Mouse (Mus musculus): ENCODE measurements at regions not wholly inside any gene's neighbourhood (a gene's known extent, or its start where the extent isn't known, plus 50 kb on each side); places are given as distances from the start of the nearest gene placed in this dataset.
"Not testable (repeated sequence)": the region's sequence is repeated elsewhere in the genome, so short reads cannot be mapped to it uniquely, and the experiment has no call there.

GRCm38 (mm10) chr9:72166084-72166483 lies 54.4 kb upstream of the Tcf12 start:
- DNase-seq (ENCODE audit: extremely low read depth, insufficient read length, low spot score), result no peak

GRCm38 (mm10) chr9:72166611-72167010 lies 54.9 kb upstream of the Tcf12 start:
- no peak for DNase-seq (ENCODE audit: extremely low read depth, insufficient read length, low spot score)

- no peak for DNase-seq (ENCODE audit: extremely low read depth, insufficient read length, low spot score)
Measured at GRCm38 (mm10) chr9:72169231-72169630, 57.6 kb upstream of the Tcf12 start.

GRCm38 (mm10) chr9:72169728-72170188 lies 58.1 kb upstream of the Tcf12 start:
- no peak for DNase-seq (ENCODE audit: extremely low read depth, insufficient read length, low spot score)

- DNase-seq (ENCODE audit: extremely low read depth, insufficient read length, low spot score), result no peak
Measured at GRCm38 (mm10) chr9:72170235-72170634, 58.6 kb upstream of the Tcf12 start.

- no peak for DNase-seq (ENCODE audit: extremely low read depth, insufficient read length, low spot score)
Measured at GRCm38 (mm10) chr9:72172331-72172730, 60.7 kb upstream of the Tcf12 start.

GRCm38 (mm10) chr9:72180972-72181371 lies 69.3 kb upstream of the Tcf12 start:
- DNase-seq (ENCODE audit: extremely low read depth, insufficient read length, low spot score), result no peak

- DNase-seq (ENCODE audit: extremely low read depth, insufficient read length, low spot score), result no peak
Measured at GRCm38 (mm10) chr9:72183336-72183735, 71.7 kb upstream of the Tcf12 start.

GRCm38 (mm10) chr9:72183925-72184324 lies 72.3 kb upstream of the Tcf12 start:
- peak; percentile 59 for DNase-seq (ENCODE audit: extremely low read depth, insufficient read length, low spot score)

- peak; percentile 46 for DNase-seq (ENCODE audit: extremely low read depth, insufficient read length, low spot score)
Measured at GRCm38 (mm10) chr9:72189867-72190266, 78.2 kb upstream of the Tcf12 start.

GRCm38 (mm10) chr9:72190631-72191030 lies 79.0 kb upstream of the Tcf12 start:
- no peak for DNase-seq (ENCODE audit: extremely low read depth, insufficient read length, low spot score)

GRCm38 (mm10) chr9:72191091-72191490 lies 79.4 kb upstream of the Tcf12 start:
- no peak for DNase-seq (ENCODE audit: extremely low read depth, insufficient read length, low spot score)

- peak; percentile 57 for DNase-seq (ENCODE audit: extremely low read depth, insufficient read length, low spot score)
Measured at GRCm38 (mm10) chr9:72192051-72192952, 80.6 kb upstream of the Tcf12 start.

GRCm38 (mm10) chr9:72192953-72193337 lies 81.3 kb upstream of the Tcf12 start:
- DNase-seq (ENCODE audit: extremely low read depth, insufficient read length, low spot score), result not testable (repeated sequence)

- no peak for DNase-seq (ENCODE audit: extremely low read depth, insufficient read length, low spot score)
Measured at GRCm38 (mm10) chr9:72195348-72195747, 79.3 kb upstream of the Zfp280d start.

- DNase-seq (ENCODE audit: extremely low read depth, insufficient read length, low spot score), result peak; percentile 67
Measured at GRCm38 (mm10) chr9:72196626-72197330, 77.9 kb upstream of the Zfp280d start.

- DNase-seq (ENCODE audit: extremely low read depth, insufficient read length, low spot score), result no peak
Measured at GRCm38 (mm10) chr9:72197331-72197732, 77.3 kb upstream of the Zfp280d start.

- DNase-seq (ENCODE audit: extremely low read depth, insufficient read length, low spot score), result no peak
Measured at GRCm38 (mm10) chr9:72198976-72199375, 75.7 kb upstream of the Zfp280d start.

GRCm38 (mm10) chr9:72204357-72204905 lies 70.2 kb upstream of the Zfp280d start:
- no peak for DNase-seq (ENCODE audit: extremely low read depth, insufficient read length, low spot score)

- DNase-seq (ENCODE audit: extremely low read depth, insufficient read length, low spot score), result no peak
Measured at GRCm38 (mm10) chr9:72205815-72206214, 68.8 kb upstream of the Zfp280d start.

GRCm38 (mm10) chr9:72206911-72207310 lies 67.7 kb upstream of the Zfp280d start:
- no peak for DNase-seq (ENCODE audit: extremely low read depth, insufficient read length, low spot score)
